Mouse (Mus musculus) stomach, postnatal 0 days (tissue): ENCODE measurements around the gene Tctn1. TPM values are rescaled to one million over a fixed set of nuclear protein-coding genes. Genes with fewer than 3 reads are reported as not detected.

ENCODE experiments used
- ATAC-seq: fragments of 200-750 bp; cut with Nextera tagmentation; 2 replicates; pipeline ENCODE4 v1.8.0; 2017; ENCODE audit not compliant: low FRiP score, low TSS enrichment
- DNase-seq: peaks from one replicate; pipeline ENCODE4 v3.0.0-alpha.2; 2016; ENCODE audit warnings: low spot score
- H3K27ac ChIP-seq: fragments of 300-500 bp; sonication (generic); replicated peaks from 2 replicates; pipeline ENCODE4 v1.5.1; 2014; ENCODE audit warnings: mild to moderate bottlenecking, control low read depth
- H3K27me3 ChIP-seq: fragments of 300-500 bp; sonication (generic); 2 replicates; pipeline ENCODE4 v1.6.1; 2014; ENCODE audit warnings: low read length; ENCODE audit not compliant: control insufficient read depth, insufficient read depth
- H3K36me3 ChIP-seq: fragments of 300-500 bp; sonication (generic); 2 replicates; pipeline ENCODE4 v1.6.1; 2014; ENCODE audit warnings: low read length, mixed read lengths; ENCODE audit not compliant: control insufficient read depth, insufficient read depth
- H3K4me1 ChIP-seq: fragments of 300-500 bp; sonication (generic); replicated peaks from 2 replicates; pipeline ENCODE4 v1.6.1; 2014; ENCODE audit warnings: antibody characterized with exemption; ENCODE audit not compliant: control insufficient read depth, insufficient read depth
- H3K4me2 ChIP-seq: fragments of 300-500 bp; sonication (generic); replicated peaks from 2 replicates; pipeline ENCODE4 v1.6.1; 2014; ENCODE audit warnings: low read depth, mild to moderate bottlenecking, control low read depth, moderate library complexity
- H3K4me3 ChIP-seq: fragments of 300-500 bp; sonication (generic); 2 replicates; pipeline ENCODE4 v1.5.1; 2014; ENCODE audit warnings: low read depth, low read length, control low read depth
- H3K9ac ChIP-seq: fragments of 300-500 bp; sonication (generic); 2 replicates; pipeline ENCODE4 v1.6.1; 2014; ENCODE audit warnings: mild to moderate bottlenecking, low read length, control low read depth, mixed read lengths
- H3K9me3 ChIP-seq: fragments of 300-500 bp; sonication (generic); 2 replicates; pipeline ENCODE4 v1.6.1; 2016; ENCODE audit warnings: low read length; ENCODE audit not compliant: control insufficient read depth
- CTCF ChIP-seq: IDR thresholded peaks from 2 replicates; pipeline ENCODE4 v1.5.1; 2016; ENCODE audit warnings: antibody characterized with exemption, low read depth, mild to moderate bottlenecking, moderate library complexity
- EP300 ChIP-seq: optimal IDR thresholded peaks from 2 replicates; pipeline ENCODE3; 2016; ENCODE audit warnings: antibody characterized with exemption
- WGBS: fragments of 180-500 bp; shearing (Covaris S2); extraction: QIAGEN DNeasy Blood & Tissue Kit; methylation state at CpG from one replicate; pipeline ENCODE4 v1.1.7; 2014; 5-methylcytosine and 5-hydroxymethylcytosine counted together
- polyA plus RNA-seq: library from polyadenylated mRNA; unstranded; fragments of >200 nt; fragmentation: Nextera tagmentation; extraction: Ambion mirVana; gene quantifications from 2 replicates; pipeline ENCODE4 v1.2.1, GENCODE M21; 2015

The Tctn1 gene
- polyA plus RNA-seq: 2.3 TPM in 2 replicates

GRCm38 (mm10) chr5:122263933-122264905 lies at the start of gene Tctn1:
Gene Tctn1 (minus strand): TSS chr5:122264460.
- Histone ChIP-seq H3K9ac (peak within 1 kb of the TSS; percentile 83), H3K27ac (0 out of 2 replicates have a peak within 1 kb of the TSS, but pooled peaks have one; percentile 49), H3K4me1 (no peaks in the 10 kb centered on the region), H3K4me2 (peak within 1 kb of the TSS; percentile 90), H3K4me3 (peak within 1 kb of the TSS; percentile 85), H3K27me3 (no peaks in the 10 kb centered on the region), H3K9me3 (no peaks in the 10 kb centered on the region), H3K36me3 (no peaks in the 10 kb centered on the region)
- TF ChIP-seq CTCF (no peak), EP300 (no peak)
- peak; percentile 96 for DNase-seq
- under 1% methylated on average over 49 of the region's 49 CpGs for WGBS
- ATAC-seq: peak; percentile 98

DNA sequence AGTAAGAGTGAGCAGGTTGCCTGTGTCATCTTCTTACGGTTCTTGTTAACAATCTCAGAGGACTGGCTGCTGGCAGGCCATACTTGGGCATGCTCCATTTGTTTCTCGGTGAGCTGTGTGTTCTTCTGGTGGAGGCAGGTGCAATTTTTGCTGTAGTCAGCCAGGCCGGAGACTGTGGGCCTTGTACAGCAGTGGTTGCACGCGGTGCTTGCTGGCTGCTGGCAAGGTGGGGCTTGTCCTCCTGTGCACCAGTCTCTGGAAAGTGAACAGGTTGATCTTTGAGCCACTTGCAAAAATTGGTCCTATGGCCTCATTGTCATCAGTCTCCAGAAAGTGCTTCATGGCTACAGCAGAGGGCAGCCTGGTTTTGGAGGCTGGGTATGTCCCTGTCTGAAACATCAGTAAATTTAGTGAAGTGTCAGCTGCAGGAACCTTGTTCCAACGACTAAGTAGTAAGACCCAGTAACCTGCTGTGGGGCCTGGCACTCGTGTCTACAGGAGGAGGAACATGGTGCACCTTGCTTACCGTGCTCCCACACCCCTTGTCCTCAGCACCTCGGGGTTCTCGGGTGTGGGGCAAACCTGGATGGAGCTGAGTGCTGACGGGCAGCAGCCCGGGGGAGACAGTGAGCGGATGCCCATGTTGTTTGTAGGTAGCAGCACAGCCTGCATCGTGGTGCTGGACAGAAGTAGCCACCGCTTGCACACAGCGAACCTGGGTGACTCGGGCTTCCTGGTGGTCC lies 48.9 kb upstream of the Tctn1 start:
- peaks cover 7% of the 10 kb centered on the region for H3K4me1 ChIP-seq
- no peak overlapping the region; the same call in 1 of the 2 replicates for H3K27ac ChIP-seq
- no peak for ATAC-seq
- no peak overlapping the region for H3K4me3 ChIP-seq
- H3K36me3 ChIP-seq: peaks cover 8% of the 10 kb centered on the region; the same call in 1 of the 2 replicates
- no peaks in the 10 kb centered on the region for H3K9me3 ChIP-seq
- DNase-seq: no peak
- H3K27me3 ChIP-seq: no peaks in the 10 kb centered on the region
- H3K4me2 ChIP-seq: no peak overlapping the region
- TF ChIP-seq CTCF: no peak
- no peak for TF ChIP-seq EP300
- no peak overlapping the region for H3K9ac ChIP-seq
- 82% methylated on average over 17 of the region's 17 CpGs for WGBS

DNA sequence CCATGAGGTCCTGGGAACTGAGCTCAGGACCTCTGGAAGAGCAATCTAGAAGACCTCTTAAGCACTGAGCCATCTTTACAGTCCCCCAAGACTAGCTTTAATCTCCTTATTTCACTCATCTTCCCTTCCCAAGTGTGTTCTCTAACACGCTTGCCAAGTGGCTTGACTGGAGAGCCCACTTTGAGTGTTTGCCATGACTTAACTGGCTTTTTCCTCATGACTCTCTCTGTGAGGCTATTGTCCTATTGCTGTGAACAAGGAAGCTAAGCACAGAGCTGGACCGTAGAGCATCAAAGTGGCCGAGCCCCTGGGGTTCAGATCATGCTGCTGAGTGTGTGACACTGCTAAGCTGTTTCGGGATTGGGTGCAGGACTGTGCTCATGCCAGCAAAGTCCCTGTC lies 48.1 kb upstream of the Tctn1 start:
- Histone ChIP-seq H3K27ac (no peak overlapping the region), H3K9ac (no peak overlapping the region)

GRCm38 (mm10) chr5:122311692-122312091 lies 47.4 kb upstream of the Tctn1 start:
- peaks cover 9% of the 10 kb centered on the region; the same call in 1 of the 2 replicates for H3K36me3 ChIP-seq
- no peak for DNase-seq
- no peak overlapping the region for H3K9ac ChIP-seq
- peaks cover 7% of the 10 kb centered on the region for H3K4me1 ChIP-seq
- H3K4me3 ChIP-seq: no peak overlapping the region
- ATAC-seq: no peak
- TF ChIP-seq EP300 (no peak), CTCF (no peak)
- H3K27ac ChIP-seq: no peak overlapping the region
- WGBS: 71% methylated on average over 7 of the region's 7 CpGs
- H3K27me3 ChIP-seq: no peaks in the 10 kb centered on the region
- no peak overlapping the region for H3K4me2 ChIP-seq
- no peaks in the 10 kb centered on the region for H3K9me3 ChIP-seq

More for the DNA sequence above, 48.1 kb upstream of the Tctn1 start:
- peaks cover 9% of the 10 kb centered on the region; the same call in 1 of the 2 replicates for H3K36me3 ChIP-seq
- no peak overlapping the region for H3K4me2 ChIP-seq
- no peaks in the 10 kb centered on the region for H3K27me3 ChIP-seq
- no peak for DNase-seq
- no peak for TF ChIP-seq EP300
- TF ChIP-seq CTCF: no peak
- no peaks in the 10 kb centered on the region for H3K9me3 ChIP-seq
- peaks cover 7% of the 10 kb centered on the region for H3K4me1 ChIP-seq
- no peak overlapping the region for H3K4me3 ChIP-seq
- 83% methylated on average over 4 of the region's 4 CpGs for WGBS
- ATAC-seq: no peak

DNA sequence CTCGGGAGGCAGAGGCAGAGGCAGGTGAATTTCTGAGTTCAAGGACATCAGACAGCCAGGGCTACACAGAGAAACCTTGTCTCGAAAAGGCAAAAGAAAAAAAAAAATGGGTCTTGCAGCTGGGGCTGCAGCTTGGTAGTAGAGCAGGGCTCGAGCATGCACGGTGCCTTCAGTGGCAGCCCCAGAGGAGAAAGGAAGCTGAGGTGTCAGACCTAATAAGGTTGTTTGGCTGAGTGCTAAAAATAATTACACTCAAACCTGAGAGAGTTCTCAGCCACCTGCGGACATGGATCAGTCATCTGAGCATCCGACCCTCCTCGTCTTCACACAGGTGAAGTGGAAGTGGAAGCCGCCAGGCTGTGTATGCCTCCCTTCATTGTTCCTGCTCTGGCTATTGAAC lies 46.4 kb upstream of the Tctn1 start:
- 80% methylated on average over 8 of the region's 8 CpGs for WGBS
- TF ChIP-seq EP300 (no peak), CTCF (no peak)

More for the DNA sequence above, 46.4 kb upstream of the Tctn1 start:
- no peak overlapping the region for H3K9ac ChIP-seq
- no peak overlapping the region for H3K4me3 ChIP-seq
- H3K36me3 ChIP-seq: peaks cover 9% of the 10 kb centered on the region; the same call in 1 of the 2 replicates
- no peak for ATAC-seq
- DNase-seq: no peak
- no peaks in the 10 kb centered on the region for H3K9me3 ChIP-seq
- no peaks in the 10 kb centered on the region for H3K27me3 ChIP-seq
- peaks cover 7% of the 10 kb centered on the region for H3K4me1 ChIP-seq
- no peak overlapping the region for H3K4me2 ChIP-seq
- H3K27ac ChIP-seq: no peak overlapping the region
